In genomic region chr4:152165036-152165931, GRCm38 (mm10) we compare ENCODE assay signal across 8 mouse cellular contexts. TPM values are rescaled to one million over a fixed set of nuclear protein-coding genes. Genes with fewer than 3 reads are reported as not detected.
A peak's percentile ranks its signal among the peaks of the same experiment; 100 is the strongest.
DNase-seq lines count a peak whose midpoint lies in the region; ATAC-seq and TF ChIP-seq lines count a peak whose summit lies in the region.

No protein-coding gene starts in this region.

- ATAC-seq in hindbrain, embryonic 16.5 days, result peak; percentile 40; the same call in 1 of the 2 replicates
- no peak for ATAC-seq in liver, embryonic 12.5 days

- no peaks in the 10 kb centered on the region for H3K4me1 ChIP-seq in hindbrain, embryonic 16.5 days (ENCODE audit: control insufficient read depth, insufficient read depth, low read depth, low read length)
- peaks cover 5% of the 10 kb centered on the region for H3K4me1 ChIP-seq in liver, embryonic 12.5 days

- H3K27me3 ChIP-seq in hindbrain, embryonic 16.5 days (replicated peaks; ENCODE audit: control insufficient read depth, insufficient read depth, low read length), result peaks cover 23% of the 10 kb centered on the region
- peaks cover 65% of the 10 kb centered on the region for H3K27me3 ChIP-seq in liver, embryonic 12.5 days (replicated peaks)

- WGBS in hindbrain, embryonic 16.5 days, result 26% methylated on average over 22 of the region's 22 CpGs
- WGBS in liver, embryonic 12.5 days (ENCODE audit: insufficient replicate concordance), result 23% methylated on average over 22 of the region's 22 CpGs

- H3K9ac ChIP-seq in hindbrain, embryonic 16.5 days (ENCODE audit: low read depth, low read length), result no peak overlapping the region
- no peak overlapping the region for H3K9ac ChIP-seq in liver, embryonic 12.5 days

- no peak overlapping the region for H3K27ac ChIP-seq in layer of hippocampus, adult 2 months
- H3K27ac ChIP-seq in hindbrain, embryonic 16.5 days (ENCODE audit: low read depth, low read length), result 0 out of 2 replicates have a peak overlapping the region, but pooled peaks have one; percentile 12
- no peak overlapping the region for H3K27ac ChIP-seq in liver, embryonic 12.5 days

- H3K4me3 ChIP-seq in layer of hippocampus, adult 2 months, result no peak overlapping the region
- H3K4me3 ChIP-seq in hindbrain, embryonic 16.5 days (ENCODE audit: low read length), result no peak overlapping the region
- H3K4me3 ChIP-seq in liver, embryonic 12.5 days, result no peak overlapping the region

- H3K4me2 ChIP-seq in hindbrain, embryonic 16.5 days (ENCODE audit: low read length), result no peak overlapping the region
- H3K4me2 ChIP-seq in liver, embryonic 12.5 days, result peak overlapping the region; percentile 2; the same call in 1 of the 2 replicates

- H3K9me3 ChIP-seq in hindbrain, embryonic 16.5 days (ENCODE audit: control insufficient read depth, low read length), result no peaks in the 10 kb centered on the region
- H3K9me3 ChIP-seq in liver, embryonic 12.5 days (replicated peaks), result no peaks in the 10 kb centered on the region

- DNase-seq in layer of hippocampus, adult 2 months (ENCODE audit: low spot score in 2 of 2), result peak; percentile 37 to 67
- DNase-seq in layer of hippocampus, adult 9-11 months, result no peak
- peak; percentile 40 for DNase-seq in T-cell, adult 2 months (ENCODE audit: low spot score)
- DNase-seq in embryo, embryonic 9.5 days (ENCODE audit: extremely low spot score), result peak; percentile 76
- DNase-seq in ovary, postnatal 14 days (ENCODE audit: low spot score), result peak; percentile 76
- DNase-seq in urinary bladder, postnatal 10 days (ENCODE audit: low spot score), result peak; percentile 52

- peak; percentile 98 for TF ChIP-seq CTCF in layer of hippocampus, adult 2 months (conservative IDR thresholded peaks at IDR 0.05)

- no peaks in the 10 kb centered on the region for H3K36me3 ChIP-seq in hindbrain, embryonic 16.5 days (ENCODE audit: control insufficient read depth, insufficient read depth, low read length)
- no peaks in the 10 kb centered on the region for H3K36me3 ChIP-seq in liver, embryonic 12.5 days

RNA-seq across cellular contexts. Expression of gene Hes2, which starts 6.6 kb away (rescaled TPM):
- not detected for total RNA-seq in layer of hippocampus, adult 2 months (2021)
- not detected in 2 replicates for polyA plus RNA-seq in hindbrain, embryonic 16.5 days (2015; fragmentation: Nextera tagmentation; extraction: Ambion mirVana)
- 0.05 TPM in 1 of 2 replicates, not detected in the other for polyA plus RNA-seq in liver, embryonic 12.5 days (2016; fragmentation: Nextera tagmentation; extraction: Ambion mirVana)

RNA-seq across cellular contexts. Expression of gene Acot7, which starts 12.7 kb away (rescaled TPM):
- total RNA-seq in layer of hippocampus, adult 2 months (2021), result 100 to 1,000 TPM; 306 to 335 TPM
- polyA plus RNA-seq in hindbrain, embryonic 16.5 days (2015; fragmentation: Nextera tagmentation; extraction: Ambion mirVana), result 478 and 542 TPM in 2 replicates
- 33.0 and 36.2 TPM in 2 replicates for polyA plus RNA-seq in liver, embryonic 12.5 days (2016; fragmentation: Nextera tagmentation; extraction: Ambion mirVana)

RNA-seq across cellular contexts. Expression of gene Espn, which starts 13.1 kb away (rescaled TPM):
- total RNA-seq in layer of hippocampus, adult 2 months (2021), result 1 to 10 TPM; 1.2 to 1.9 TPM
- 0.34 and 0.46 TPM in 2 replicates for polyA plus RNA-seq in hindbrain, embryonic 16.5 days (2015; fragmentation: Nextera tagmentation; extraction: Ambion mirVana)
- polyA plus RNA-seq in liver, embryonic 12.5 days (2016; fragmentation: Nextera tagmentation; extraction: Ambion mirVana), result 2.6 and 2.9 TPM in 2 replicates

RNA-seq across cellular contexts. Expression of gene Tnfrsf25, which starts 49.5 kb away (rescaled TPM):
- total RNA-seq in layer of hippocampus, adult 2 months (2021), result 10 to 100 TPM; 22.7 to 48.4 TPM
- polyA plus RNA-seq in hindbrain, embryonic 16.5 days (2015; fragmentation: Nextera tagmentation; extraction: Ambion mirVana), result 0.80 and 1.1 TPM in 2 replicates
- polyA plus RNA-seq in liver, embryonic 12.5 days (2016; fragmentation: Nextera tagmentation; extraction: Ambion mirVana), result 0.74 and 0.87 TPM in 2 replicates

Comparison
In these comparisons a context has a peak if more than half of its experiments do, and no peak if none do; other contexts are left out.
1. RNA of gene Acot7, which starts 12.7 kb away (polyA plus RNA-seq): 478 to 542 TPM in hindbrain, embryonic 16.5 days; 33.0 to 36.2 TPM in liver, embryonic 12.5 days; every median in the first group is over 10 times any median in the second.